Mouse (Mus musculus): ENCODE results near the gene Shf.

Shf gene

DNA sequence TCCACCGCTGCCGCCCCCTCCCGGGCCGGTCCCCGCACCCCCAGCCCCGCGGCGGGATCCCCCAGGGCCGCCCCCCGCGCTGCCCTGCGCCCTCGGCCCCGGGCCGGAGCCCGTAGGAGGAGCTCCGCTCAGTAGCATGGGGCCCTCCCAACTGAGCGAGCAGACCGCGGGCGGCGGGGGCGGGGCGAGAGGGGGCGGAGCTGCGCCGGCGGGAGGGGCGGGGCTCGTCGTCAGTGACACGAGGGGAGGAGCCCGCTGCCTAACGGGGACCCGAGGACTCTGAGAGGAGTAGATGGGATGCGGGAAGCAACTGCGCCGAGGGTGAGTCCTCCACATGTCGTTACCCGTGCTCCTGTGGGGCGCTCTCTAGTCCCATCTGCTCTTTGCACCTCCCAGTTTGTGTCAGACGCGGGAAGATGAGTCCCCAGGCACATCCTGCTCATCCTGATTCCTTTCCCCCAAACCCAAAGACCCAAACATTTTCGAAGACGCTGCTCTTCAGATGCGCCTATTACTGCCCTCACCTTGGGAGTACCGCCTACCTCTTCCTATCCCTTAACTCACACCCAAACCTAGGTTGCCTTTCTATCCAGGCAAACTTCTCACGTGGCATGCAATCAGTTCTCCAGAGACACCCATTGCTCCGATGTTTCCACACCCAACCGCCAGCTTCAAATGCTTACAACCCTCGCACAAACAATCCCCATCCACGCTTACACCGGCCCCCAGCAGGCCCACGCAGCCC lies at the start of gene Shf:
Gene Shf (minus strand): TSS at position 168 of the 745 bp plus-strand sequence.
- in situ Hi-C loops (cut with MboI; ENCODE audit: unreplicated experiment in 2 of 2), result no loop called here

DNA sequence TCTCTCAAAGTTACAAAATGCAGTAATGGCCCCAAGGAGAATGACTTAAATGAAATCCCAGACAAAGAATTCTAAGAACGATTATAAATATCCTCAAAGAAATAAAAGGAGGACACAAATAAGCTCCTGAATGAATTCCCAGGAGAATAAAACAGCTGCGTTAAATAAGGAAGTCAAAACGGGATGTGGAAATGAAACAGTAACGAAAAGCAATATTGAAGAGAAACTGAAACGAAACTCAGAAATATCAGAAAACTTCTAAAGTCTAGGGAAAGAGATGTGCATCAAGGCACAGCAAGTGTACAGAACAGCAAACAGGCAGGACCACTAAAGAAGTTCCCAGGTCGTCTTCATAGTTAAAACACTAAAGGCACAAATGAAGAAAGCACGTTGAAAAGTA lies 40.0 kb upstream of the Shf start:
- in situ Hi-C loops (cut with MboI; ENCODE audit: unreplicated experiment in 2 of 2), result no loop called here

DNA sequence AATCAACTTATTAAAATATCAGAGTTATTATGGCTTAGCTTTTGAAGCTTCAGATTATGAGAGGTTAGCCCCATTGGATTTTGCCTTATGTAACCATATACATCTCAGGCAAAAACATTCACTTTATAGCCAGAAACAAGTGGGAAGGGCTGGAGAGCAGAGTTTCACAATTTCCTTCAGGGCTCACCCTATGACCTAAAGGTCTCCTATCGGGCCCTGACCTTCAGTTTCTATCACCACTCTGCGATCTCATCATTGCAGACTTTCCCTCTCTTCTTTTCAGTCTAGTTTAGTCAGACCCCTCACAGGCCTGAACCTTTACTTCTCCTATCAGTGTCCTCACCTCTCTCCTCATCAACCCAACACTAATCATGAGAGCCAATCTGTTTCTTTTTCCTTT lies 38.6 kb upstream of the Shf start:
- in situ Hi-C loops (cut with MboI; ENCODE audit: unreplicated experiment in 2 of 2), result no loop called here

DNA sequence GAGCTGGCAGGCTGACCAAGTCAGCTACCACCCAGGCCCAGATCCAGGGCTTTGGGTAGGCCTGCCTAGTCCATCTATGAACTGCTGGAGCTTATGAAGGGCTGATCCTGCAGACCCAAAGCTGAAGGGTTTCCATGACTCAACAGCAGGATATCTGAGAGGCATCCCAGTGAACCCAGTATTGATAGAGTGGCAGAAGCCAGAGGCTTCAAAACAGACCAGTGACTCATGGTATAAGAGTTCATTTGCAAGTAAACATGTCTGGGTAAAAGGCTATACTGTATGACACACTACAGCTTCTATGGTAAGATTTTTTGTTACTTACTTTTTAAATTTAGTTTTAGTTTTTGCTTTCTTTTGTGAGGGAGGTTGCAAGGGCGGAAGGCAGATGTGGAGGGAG lies 27.2 kb upstream of the Shf start:
- in situ Hi-C loops (cut with MboI; ENCODE audit: unreplicated experiment in 2 of 2), result no loop called here

DNA sequence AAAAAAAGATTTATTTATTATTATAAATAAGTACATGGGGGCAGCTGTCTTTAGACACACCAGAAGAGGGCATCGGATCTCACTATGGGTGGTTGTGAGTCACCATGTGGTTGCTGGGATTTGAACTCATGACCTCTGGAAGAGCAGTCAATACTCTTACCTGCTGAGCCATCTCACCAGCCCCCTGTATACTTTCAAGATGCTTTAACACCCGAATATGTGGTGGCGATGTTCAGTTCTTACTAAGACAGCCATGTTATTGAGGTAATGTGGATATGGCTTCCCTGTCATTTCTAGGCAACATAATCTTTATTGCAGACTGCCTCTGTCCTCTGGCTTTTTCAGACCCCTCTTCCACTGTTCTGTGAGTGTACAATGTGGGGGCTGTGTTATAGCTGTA lies 18.2 kb upstream of the Shf start:
- in situ Hi-C loops (cut with MboI; ENCODE audit: unreplicated experiment in 2 of 2), result loop anchor here in 1 of 2 experiments (10.0 kb wide), 1 partner anchor 238 kb away; no protein-coding TSS in a partner anchor

DNA sequence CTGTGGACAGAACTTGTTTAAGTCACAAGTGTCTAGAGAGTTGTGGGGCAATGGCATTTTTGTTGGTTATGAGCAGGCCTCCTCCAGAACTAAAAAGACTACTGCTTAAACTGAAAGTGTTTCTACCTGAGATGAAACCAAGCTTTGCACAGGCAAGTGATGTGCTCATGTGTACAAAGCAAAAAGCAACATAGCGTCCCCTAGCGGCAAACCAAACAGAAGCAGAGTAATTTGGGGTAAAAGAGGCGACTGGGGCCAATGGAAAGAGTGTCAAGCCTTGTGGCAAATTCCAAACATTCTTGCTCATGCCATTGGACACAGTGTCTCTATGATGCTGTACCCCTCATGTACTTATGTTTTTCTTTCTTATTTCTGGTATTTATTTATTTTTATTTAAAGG lies 16.1 kb upstream of the Shf start:
- in situ Hi-C loops (cut with MboI; ENCODE audit: unreplicated experiment in 2 of 2), result loop anchor here in 1 of 2 experiments (10.0 kb wide), 1 partner anchor 240 kb away; no protein-coding TSS in a partner anchor

DNA sequence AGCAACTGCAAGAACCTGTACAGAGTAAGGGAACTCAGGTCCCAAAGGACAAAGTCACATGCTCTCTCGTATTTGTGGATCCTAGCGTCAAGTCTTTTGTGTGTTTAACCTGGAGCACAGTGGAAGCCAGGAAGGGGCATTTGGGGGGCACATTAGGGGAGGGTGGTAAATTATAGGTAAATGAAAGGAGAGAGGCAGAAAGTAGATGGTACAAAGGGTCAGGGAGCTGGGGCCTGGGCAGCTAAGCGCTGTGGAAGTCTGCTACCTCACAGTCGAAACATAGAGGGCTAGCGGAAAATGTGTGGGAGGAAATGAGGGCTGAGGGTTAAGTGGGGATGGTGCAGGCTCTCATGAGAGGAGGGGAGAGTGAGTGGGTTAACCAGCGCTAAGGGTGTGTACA lies 13.2 kb upstream of the Shf start:
- in situ Hi-C loops (cut with MboI; ENCODE audit: unreplicated experiment in 2 of 2), result loop anchor here (5.0 to 10.0 kb wide), 3 partner anchors 85 to 243 kb away; no protein-coding TSS in a partner anchor

DNA sequence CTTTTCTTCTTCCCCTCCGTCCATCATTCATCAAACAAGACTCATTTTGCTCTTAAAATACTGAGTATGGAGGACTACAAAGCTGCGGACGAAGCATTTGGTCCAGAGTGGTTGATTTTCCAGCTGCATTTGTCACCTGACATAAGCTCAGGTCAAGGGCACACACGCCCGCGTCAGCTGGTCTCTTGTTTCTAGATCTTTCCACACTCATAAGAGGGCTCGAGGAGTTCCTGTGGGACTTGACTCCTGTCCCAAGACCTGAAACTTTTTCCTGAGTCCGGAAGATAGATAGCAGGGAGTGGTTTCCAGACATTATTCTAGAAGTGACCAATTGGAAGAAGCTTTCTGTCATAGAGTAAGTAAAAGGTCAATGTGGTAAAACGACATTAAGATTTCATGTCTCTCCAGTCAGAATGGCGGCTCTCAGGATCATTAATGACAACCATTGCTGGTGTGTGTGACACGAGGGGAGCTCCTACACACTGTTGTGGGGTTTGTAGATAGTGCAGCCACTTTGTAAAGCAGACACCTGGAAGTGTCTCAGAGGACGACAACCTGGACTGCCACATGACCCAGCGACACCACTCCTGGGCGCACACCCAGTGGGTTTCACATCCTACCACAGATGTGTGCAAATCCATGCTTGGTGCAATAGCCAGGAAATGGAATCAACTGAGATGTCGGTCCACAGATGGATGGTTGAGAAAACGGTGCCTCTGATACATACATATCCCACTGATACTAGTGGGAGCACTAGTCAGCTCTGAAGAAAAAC lies 12.6 kb upstream of the Shf start:
- in situ Hi-C loops (cut with MboI; ENCODE audit: unreplicated experiment in 2 of 2), result loop anchor here (5.0 to 10.0 kb wide), 3 partner anchors 86 to 243 kb away; no protein-coding TSS in a partner anchor

DNA sequence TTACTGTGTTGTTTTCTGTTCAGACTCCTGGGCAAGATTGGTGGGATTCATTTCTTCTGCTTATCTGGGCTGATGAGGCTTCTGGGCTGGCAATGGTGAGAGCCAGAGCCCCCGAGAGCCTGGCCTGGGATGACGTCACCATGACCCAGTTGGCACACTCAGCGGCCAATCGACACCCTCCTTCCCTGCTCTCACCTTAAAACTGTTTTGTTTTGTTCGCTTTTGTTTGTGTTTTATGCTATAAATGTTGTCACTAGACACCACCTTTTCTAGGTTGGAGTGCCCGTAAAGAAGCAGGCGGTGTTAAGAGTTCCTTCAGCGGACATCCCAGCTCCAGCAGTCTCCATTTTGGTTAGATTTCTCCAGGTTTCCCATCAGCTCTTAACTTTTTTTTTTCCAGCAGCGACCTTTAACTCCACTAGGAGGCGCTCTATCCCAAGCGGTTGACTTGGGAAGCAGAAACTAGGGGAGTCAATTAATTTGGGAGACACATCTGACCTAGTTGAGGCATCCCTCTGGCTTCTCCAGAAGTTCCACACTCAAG lies 11.9 kb upstream of the Shf start:
- in situ Hi-C loops (cut with MboI; ENCODE audit: unreplicated experiment in 2 of 2), result loop anchor here (5.0 to 10.0 kb wide), 3 partner anchors 86 to 244 kb away; no protein-coding TSS in a partner anchor

DNA sequence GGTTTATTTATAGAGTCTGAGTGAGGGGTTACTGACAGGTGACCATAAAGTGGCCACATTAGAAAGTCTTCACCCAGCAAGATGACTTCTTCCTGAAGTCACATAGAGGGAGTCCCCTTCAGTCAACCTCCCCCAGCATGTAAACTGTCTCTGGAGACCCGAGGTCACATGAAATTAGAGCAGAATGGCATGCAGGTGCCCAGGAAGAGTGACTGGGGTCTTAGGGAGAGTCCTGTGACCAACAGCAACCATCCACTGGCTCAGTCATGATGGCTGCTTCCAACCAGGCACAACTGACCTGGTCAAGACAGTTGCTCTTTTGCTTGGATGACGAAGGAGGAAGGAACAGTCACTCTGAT lies 10.3 kb upstream of the Shf start:
- in situ Hi-C loops (cut with MboI; ENCODE audit: unreplicated experiment in 2 of 2), result loop anchor here in 1 of 2 experiments (5.0 to 10.0 kb wide), 3 partner anchors 144 to 363 kb away; partner anchors contain the start of genes AA467197 and Sord

DNA sequence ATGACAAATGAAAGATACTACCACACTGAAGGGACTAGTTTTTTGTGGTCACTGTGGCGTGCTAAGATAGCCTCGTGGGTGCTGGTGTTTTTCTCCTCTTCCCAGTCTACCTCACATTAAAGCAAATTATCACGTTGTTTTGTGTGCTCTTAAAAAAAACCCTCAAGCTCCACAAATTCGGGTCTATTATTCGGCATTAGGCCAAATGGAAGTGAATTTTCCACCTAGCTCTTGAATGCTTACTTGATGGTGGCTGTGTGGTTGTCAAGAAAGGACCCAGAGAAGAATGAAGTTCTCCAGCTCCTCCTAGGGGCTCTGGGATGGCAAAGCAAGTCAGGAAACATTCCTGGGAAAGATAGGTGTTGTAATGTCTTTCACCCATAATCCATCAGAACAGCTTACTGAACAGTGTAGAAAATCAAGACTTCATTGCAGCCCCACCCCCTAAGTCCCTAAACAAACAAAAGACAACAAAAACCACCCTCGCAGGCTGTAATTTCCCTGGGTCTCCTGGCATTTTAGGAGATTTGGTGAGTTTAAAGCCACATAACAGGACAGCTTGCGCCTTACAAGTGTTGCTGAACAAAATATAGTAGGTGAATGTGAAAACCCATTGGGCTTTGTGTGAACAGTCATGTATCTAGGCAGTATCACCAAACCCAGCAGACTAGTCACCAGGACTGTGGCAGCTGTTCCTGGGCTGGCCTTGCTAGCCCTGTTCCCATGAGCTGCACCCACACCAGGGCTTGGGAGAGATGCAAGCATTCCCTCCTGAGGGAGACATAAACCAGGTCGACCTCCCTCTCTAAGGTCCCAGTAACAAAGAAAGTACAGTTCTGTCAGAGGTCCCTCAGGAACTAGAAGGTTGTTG lies 9.7 kb upstream of the Shf start:
- in situ Hi-C loops (cut with MboI; ENCODE audit: unreplicated experiment in 2 of 2), result loop anchor here in 1 of 2 experiments (5.0 to 10.0 kb wide), 3 partner anchors 144 to 364 kb away; partner anchors contain the start of genes AA467197 and Sord

DNA sequence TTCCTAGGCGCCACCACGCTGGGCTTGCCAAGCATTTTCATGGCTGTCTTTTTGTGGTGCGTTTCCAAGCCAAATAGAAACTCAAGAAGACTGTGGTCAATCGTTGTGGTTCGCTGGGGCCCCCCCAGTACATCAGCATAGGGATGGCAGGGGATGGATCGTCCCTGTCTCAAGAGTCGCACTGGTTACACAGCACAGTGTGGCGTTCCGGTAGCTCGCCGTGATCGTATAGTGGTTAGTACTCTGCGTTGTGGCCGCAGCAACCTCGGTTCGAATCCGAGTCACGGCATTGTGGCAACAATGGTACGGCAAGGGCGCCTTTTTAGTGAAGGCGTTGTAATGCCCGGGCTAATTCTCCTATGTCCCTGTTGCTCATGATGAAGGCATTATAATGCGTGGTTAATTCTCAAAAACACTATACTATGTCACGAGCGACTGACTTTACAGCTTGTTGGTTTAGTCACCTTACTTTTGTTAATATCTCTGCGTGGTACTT lies 8.8 kb upstream of the Shf start:
- in situ Hi-C loops (cut with MboI; ENCODE audit: unreplicated experiment in 2 of 2), result loop anchor here in 1 of 2 experiments (5.0 to 10.0 kb wide), 3 partner anchors 143 to 365 kb away; partner anchors contain the start of genes AA467197 and Sord

DNA sequence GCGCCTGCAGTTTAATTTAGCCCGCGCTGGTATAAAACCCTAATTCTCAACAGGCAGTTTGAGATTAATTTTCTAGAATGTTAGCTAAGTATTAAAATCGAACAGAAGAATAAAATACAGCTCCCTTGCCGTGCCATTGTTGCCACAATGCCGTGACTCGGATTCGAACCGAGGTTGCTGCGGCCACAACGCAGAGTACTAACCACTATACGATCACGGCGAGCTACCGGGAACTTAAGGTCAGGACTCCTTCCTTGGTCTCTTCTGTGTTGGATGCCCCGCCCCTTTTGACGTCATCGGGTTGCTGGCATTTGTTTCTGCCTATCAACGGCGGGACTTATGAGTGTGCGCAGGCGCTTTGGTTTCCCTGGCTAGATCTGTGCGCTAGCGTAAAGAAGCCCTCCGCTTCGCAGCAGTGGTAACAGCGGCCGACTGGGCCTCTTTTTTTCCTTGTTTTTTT lies 8.3 kb upstream of the Shf start:
- in situ Hi-C loops (cut with MboI; ENCODE audit: unreplicated experiment in 2 of 2), result loop anchor here in 1 of 2 experiments (5.0 to 10.0 kb wide), 3 partner anchors 142 to 365 kb away; partner anchors contain the start of genes AA467197 and Sord

DNA sequence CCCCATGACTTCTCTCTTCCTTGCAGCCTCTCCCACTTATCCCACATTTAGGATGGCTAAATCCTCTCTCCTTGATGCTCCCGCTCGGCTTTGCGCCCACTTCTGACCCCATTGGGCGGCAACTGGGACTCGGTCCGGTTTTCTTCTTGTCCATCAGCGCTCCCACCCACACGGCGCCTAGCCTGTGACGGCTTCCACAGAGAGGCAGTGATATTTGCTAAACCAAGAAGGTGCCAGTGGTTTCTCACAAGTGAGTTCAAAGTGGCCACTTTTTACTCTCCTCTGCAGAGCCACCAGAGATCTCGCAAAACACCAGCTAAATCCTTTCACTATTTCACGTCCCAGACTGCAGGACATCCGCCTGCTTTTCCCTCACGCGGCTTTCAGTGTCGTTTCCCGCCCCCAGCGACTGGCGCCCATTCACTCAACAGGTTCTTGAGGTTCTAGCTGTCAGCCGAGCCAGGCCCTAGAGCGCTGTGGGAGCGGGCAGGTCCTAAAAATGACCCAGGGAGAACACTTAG lies 7.1 kb upstream of the Shf start:
- in situ Hi-C loops (cut with MboI; ENCODE audit: unreplicated experiment in 2 of 2), result loop anchor here in 1 of 2 experiments (5.0 to 10.0 kb wide), 3 partner anchors 141 to 366 kb away; partner anchors contain the start of genes AA467197 and Sord

DNA sequence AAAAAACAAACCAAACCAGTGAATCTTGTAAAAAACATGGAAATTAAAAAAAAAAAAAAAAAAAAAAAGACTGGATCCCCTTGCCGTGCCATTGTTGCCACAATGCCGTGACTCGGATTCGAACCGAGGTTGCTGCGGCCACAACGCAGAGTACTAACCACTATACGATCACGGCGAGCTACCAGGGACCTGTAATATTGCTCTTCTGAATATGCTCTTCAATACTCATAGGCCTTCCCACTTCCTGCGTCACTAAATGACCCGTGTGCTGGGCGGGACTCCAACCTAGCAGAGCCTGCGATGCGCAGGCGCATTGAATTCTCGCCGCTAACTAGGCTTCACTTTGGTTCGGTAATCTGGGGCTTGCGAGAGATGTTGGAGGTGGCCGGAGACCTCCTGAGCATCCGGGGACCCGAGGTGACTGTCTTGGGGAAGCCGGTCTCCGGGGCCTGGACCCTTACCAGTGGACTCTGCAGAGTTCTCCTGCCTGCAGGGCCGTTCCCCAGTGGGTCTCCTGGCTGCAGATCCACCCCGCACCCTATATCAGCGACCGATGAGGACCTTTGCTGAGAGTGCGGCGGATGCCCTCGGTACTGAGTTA lies 6.5 kb upstream of the Shf start:
- in situ Hi-C loops (cut with MboI; ENCODE audit: unreplicated experiment in 2 of 2), result loop anchor here in 1 of 2 experiments (5.0 to 10.0 kb wide), 3 partner anchors 141 to 367 kb away; partner anchors contain the start of genes AA467197 and Sord

DNA sequence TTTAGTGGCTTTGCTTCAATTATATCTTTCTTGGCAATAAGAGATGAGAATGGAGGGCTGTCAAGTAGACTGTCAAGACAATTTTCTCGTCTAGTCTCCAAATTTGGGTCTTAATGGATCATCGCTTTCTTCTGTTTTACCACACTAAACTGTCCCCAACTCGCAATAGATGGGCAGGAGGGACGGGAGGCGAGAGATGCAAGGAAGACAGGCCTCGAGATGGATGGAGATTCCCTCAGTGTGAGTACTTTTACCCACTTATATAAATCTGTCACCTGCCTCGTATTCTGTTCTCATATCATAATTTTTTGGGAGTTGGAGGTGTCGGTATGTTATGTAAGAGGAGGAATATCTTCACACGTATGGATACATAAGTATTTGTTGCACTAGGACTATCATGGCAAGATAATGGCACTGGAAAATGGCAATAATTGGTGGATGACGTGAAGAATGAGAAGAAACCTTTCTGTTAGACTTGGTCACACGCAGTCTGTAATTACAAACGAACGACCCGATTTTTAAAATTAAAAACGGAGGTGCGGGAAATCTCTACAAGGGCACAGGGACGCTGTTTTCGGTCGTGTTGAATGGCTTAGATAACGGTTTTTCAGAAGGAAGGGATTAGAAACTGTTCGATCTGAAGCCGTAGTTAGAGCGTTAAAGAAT lies 5.8 kb upstream of the Shf start:
- in situ Hi-C loops (cut with MboI; ENCODE audit: unreplicated experiment in 2 of 2), result loop anchor here in 1 of 2 experiments (5.0 to 10.0 kb wide), 3 partner anchors 140 to 368 kb away; partner anchors contain the start of genes AA467197 and Sord

DNA sequence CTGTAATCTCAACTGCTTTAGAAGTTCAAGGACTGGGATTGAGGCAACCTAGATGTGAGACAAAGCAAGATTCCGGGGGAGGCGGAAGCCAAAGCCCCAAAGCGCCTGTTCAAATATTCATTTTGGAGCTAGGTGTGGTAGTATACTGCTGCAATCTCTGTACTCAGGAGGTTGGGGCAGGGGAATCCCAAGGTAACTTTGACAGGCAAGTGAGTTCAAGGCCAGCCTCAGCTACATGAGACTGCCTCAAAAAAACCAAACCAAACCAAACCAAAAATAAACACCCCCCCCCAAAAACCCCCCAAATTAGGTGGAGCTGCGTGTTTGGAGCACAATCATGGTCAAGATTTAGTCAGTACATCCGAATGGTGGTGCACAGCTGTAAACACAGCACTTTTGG lies 5.0 kb upstream of the Shf start:
- in situ Hi-C loops (cut with MboI; ENCODE audit: unreplicated experiment in 2 of 2), result loop anchor here in 1 of 2 experiments (10.0 kb wide), 2 partner anchors 139 to 261 kb away; partner anchors contain the start of genes AA467197 and Sord

DNA sequence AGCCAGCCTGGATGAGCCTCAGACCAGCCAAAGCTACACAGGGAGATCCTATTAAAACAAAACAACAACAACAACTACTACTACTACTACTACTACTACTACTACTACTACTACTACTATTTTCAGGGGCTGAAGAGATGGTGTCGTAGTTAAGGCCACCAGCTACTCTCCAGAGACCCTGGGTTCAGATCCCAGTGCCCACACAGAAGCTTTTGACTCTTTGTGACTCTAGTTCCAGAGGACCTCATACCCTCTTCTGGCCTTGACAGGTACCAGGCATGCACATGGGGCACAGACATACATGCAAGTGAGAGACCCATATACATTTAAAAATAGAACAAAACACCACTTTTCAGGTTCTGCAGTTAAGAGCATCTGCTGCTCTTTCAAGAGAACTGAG lies 3.6 kb upstream of the Shf start:
- in situ Hi-C loops (cut with MboI; ENCODE audit: unreplicated experiment in 2 of 2), result loop anchor here in 1 of 2 experiments (10.0 kb wide), 2 partner anchors 138 to 262 kb away; partner anchors contain the start of genes AA467197 and Sord
